21 mouse cellular contexts compared by ENCODE assay signal in genomic region chr1:131286803-131287202, GRCm38 (mm10). TPM values are rescaled to one million over a fixed set of nuclear protein-coding genes. Genes with fewer than 3 reads are reported as not detected.
DNase-seq lines count a peak whose midpoint lies in the region; ATAC-seq and TF ChIP-seq lines count a peak whose summit lies in the region.
"Had no signal": no experiment of that assay in that cellular context is flagged by ENCODE, and none has a peak within 500 bp of the region (broad histone marks: within the 10 kb centered on the region; RNA-seq: fewer than 3 reads in every experiment).

No protein-coding gene starts in this region.

- no peak for TF ChIP-seq CTCF in liver, postnatal 0 days (IDR thresholded peaks at IDR 0.05; ENCODE audit: low read depth)
- no peak for TF ChIP-seq CTCF in midbrain, postnatal 0 days (IDR thresholded peaks at IDR 0.05)

- peak; percentile 28 for DNase-seq in adrenal gland, postnatal 10 days
- no peak for DNase-seq in adrenal gland, postnatal 14 days
- peak; percentile 46 for DNase-seq in liver, postnatal 0 days
- DNase-seq in lung, postnatal 14 days, result peak; percentile 20
- no peak for DNase-seq in midbrain, postnatal 0 days (ENCODE audit: low spot score)
- DNase-seq: cerebellum, adult 9-10 months; gastrocnemius, postnatal 14 days; heart, postnatal 36 days; thymus, adult 2 months had no signal

- H3K36me3 ChIP-seq in liver, postnatal 0 days (replicated peaks; ENCODE audit: insufficient read depth, low read length), result 0 out of 2 replicates have a peak, but pooled peaks cover 3% of the 10 kb centered on the region
- peaks cover 8% of the 10 kb centered on the region for H3K36me3 ChIP-seq in liver, embryonic 12.5 days
- peaks cover 25% of the 10 kb centered on the region for H3K36me3 ChIP-seq in midbrain, postnatal 0 days (ENCODE audit: insufficient read depth, low read length)
- H3K36me3 ChIP-seq in midbrain, embryonic 13.5 days, result peaks cover 17% of the 10 kb centered on the region

- TF ChIP-seq EP300 in liver, postnatal 0 days (IDR thresholded peaks at IDR 0.05; ENCODE audit: low read depth), result no peak

- H3K9ac ChIP-seq in liver, postnatal 0 days (replicated peaks), result no peak overlapping the region
- H3K9ac ChIP-seq in liver, embryonic 12.5 days, result no peak overlapping the region
- H3K9ac ChIP-seq in midbrain, postnatal 0 days (replicated peaks; ENCODE audit: low read length, poor library complexity, severe bottlenecking), result no peak overlapping the region
- H3K9ac ChIP-seq in midbrain, embryonic 13.5 days (replicated peaks), result no peak overlapping the region
- H3K9ac ChIP-seq: forebrain, embryonic 13.5 days; limb, embryonic 13.5 days; midbrain, embryonic 12.5 days; stomach, embryonic 15.5 days had no signal

- H3K4me2 ChIP-seq in liver, postnatal 0 days (ENCODE audit: low read depth, low read length), result no peak overlapping the region
- H3K4me2 ChIP-seq in liver, embryonic 12.5 days, result no peak overlapping the region
- H3K4me2 ChIP-seq in midbrain, postnatal 0 days (ENCODE audit: low read depth, low read length, poor library complexity, severe bottlenecking), result no peak overlapping the region
- no peak overlapping the region for H3K4me2 ChIP-seq in midbrain, embryonic 13.5 days (replicated peaks)
- H3K4me2 ChIP-seq: forebrain, embryonic 13.5 days; limb, embryonic 13.5 days; midbrain, embryonic 12.5 days; stomach, embryonic 15.5 days had no signal

- H3K4me1 ChIP-seq in liver, postnatal 0 days (ENCODE audit: insufficient read depth), result peaks cover 18% of the 10 kb centered on the region
- no peaks in the 10 kb centered on the region for H3K4me1 ChIP-seq in liver, embryonic 12.5 days
- H3K4me1 ChIP-seq in midbrain, postnatal 0 days (ENCODE audit: insufficient read depth, low read length), result no peaks in the 10 kb centered on the region
- H3K4me1 ChIP-seq in midbrain, embryonic 13.5 days (replicated peaks), result 0 out of 2 replicates have a peak, but pooled peaks cover 3% of the 10 kb centered on the region
- H3K4me1 ChIP-seq: forebrain, embryonic 13.5 days; midbrain, embryonic 12.5 days; stomach, embryonic 15.5 days had no signal

- 41% methylated on average over 5 of the region's 5 CpGs for WGBS in liver, postnatal 0 days (ENCODE audit: insufficient replicate concordance)
- WGBS in liver, embryonic 12.5 days (ENCODE audit: insufficient replicate concordance), result 49% methylated on average over 5 of the region's 5 CpGs
- WGBS in midbrain, postnatal 0 days, result 80% methylated on average over 5 of the region's 5 CpGs
- 77% methylated on average over 5 of the region's 5 CpGs for WGBS in midbrain, embryonic 13.5 days

- H3K27me3 ChIP-seq in liver, postnatal 0 days (ENCODE audit: insufficient read depth, low read length), result no peaks in the 10 kb centered on the region
- no peaks in the 10 kb centered on the region for H3K27me3 ChIP-seq in liver, embryonic 12.5 days (replicated peaks)
- no peaks in the 10 kb centered on the region for H3K27me3 ChIP-seq in midbrain, postnatal 0 days (ENCODE audit: insufficient read depth, low read length)
- H3K27me3 ChIP-seq in midbrain, embryonic 13.5 days, result no peaks in the 10 kb centered on the region
- H3K27me3 ChIP-seq: forebrain, embryonic 13.5 days; limb, embryonic 13.5 days; midbrain, embryonic 12.5 days; stomach, embryonic 15.5 days had no signal

- no peaks in the 10 kb centered on the region for H3K9me3 ChIP-seq in liver, postnatal 0 days (ENCODE audit: low read length)
- H3K9me3 ChIP-seq in liver, embryonic 12.5 days (replicated peaks), result no peaks in the 10 kb centered on the region
- no peaks in the 10 kb centered on the region for H3K9me3 ChIP-seq in midbrain, postnatal 0 days (ENCODE audit: low read length)
- no peaks in the 10 kb centered on the region for H3K9me3 ChIP-seq in midbrain, embryonic 13.5 days
- H3K9me3 ChIP-seq: forebrain, embryonic 13.5 days; G1E; limb, embryonic 13.5 days; midbrain, embryonic 12.5 days; stomach, embryonic 15.5 days had no signal

- 0 out of 2 replicates have a peak overlapping the region, but pooled peaks have one; percentile 5 for H3K27ac ChIP-seq in liver, postnatal 0 days (ENCODE audit: low read depth)
- H3K27ac ChIP-seq in liver, embryonic 12.5 days, result no peak overlapping the region
- H3K27ac ChIP-seq in midbrain, postnatal 0 days (ENCODE audit: low read depth, low read length), result no peak overlapping the region; the same call in 1 of the 2 replicates
- H3K27ac ChIP-seq in midbrain, embryonic 13.5 days, result no peak overlapping the region
- H3K27ac ChIP-seq: forebrain, embryonic 13.5 days; kidney, postnatal 0 days; limb, embryonic 13.5 days; midbrain, embryonic 12.5 days; stomach, embryonic 15.5 days had no signal

- H3K4me3 ChIP-seq in liver, postnatal 0 days (ENCODE audit: low read depth, low read length), result no peak overlapping the region
- no peak overlapping the region for H3K4me3 ChIP-seq in liver, embryonic 12.5 days
- no peak overlapping the region for H3K4me3 ChIP-seq in midbrain, postnatal 0 days (ENCODE audit: low read depth, low read length)
- no peak overlapping the region for H3K4me3 ChIP-seq in midbrain, embryonic 13.5 days (replicated peaks)
- H3K4me3 ChIP-seq: erythroblast, embryonic 14.5 days; forebrain, embryonic 13.5 days; limb, embryonic 13.5 days; midbrain, embryonic 12.5 days; stomach, embryonic 15.5 days had no signal

- peak; percentile 46; the same call in 1 of the 2 replicates for ATAC-seq in liver, postnatal 0 days
- ATAC-seq in liver, embryonic 12.5 days, result no peak
- peak; percentile 55 for ATAC-seq in monocyte, adult 5-6 weeks (replicated peaks; ENCODE audit: insufficient number of reproducible peaks, low FRiP score, low TSS enrichment, poor library complexity, severe bottlenecking)
- no peak for ATAC-seq in midbrain, postnatal 0 days (ENCODE audit: low FRiP score)
- no peak for ATAC-seq in midbrain, embryonic 13.5 days
- ATAC-seq: forebrain, embryonic 13.5 days; hindbrain, embryonic 16.5 days; intestine, embryonic 16.5 days had no signal

RNA-seq across cellular contexts. Expression of gene Ikbke, which starts 7.4 kb away (rescaled TPM):
- total RNA-seq in adrenal gland, postnatal 10 days (2021), result 10 to 100 TPM in 1 of 2 experiments, 1 to 10 TPM in 1; 6.9 to 12.0 TPM
- total RNA-seq in adrenal gland, postnatal 14 days (2021), result 10.4 and 19.3 TPM in 2 replicates
- 3.9 and 4.4 TPM in 2 replicates for polyA plus RNA-seq in liver, postnatal 0 days (2015; fragmentation: Nextera tagmentation; extraction: Ambion mirVana)
- 4.5 and 4.8 TPM in 2 replicates for polyA plus RNA-seq in liver, embryonic 12.5 days (2016; fragmentation: Nextera tagmentation; extraction: Ambion mirVana)
- total RNA-seq in monocyte, adult 5-6 weeks (2017), result 8.7 to 31.8 TPM (median 21.0 TPM) in 3 replicates
- total RNA-seq in midbrain, postnatal 0 days (2014; rRNA removed), result 3.9 and 5.3 TPM in 2 replicates
- 0.63 and 0.67 TPM in 2 replicates for polyA plus RNA-seq in midbrain, postnatal 0 days (2015; fragmentation: Nextera tagmentation; extraction: Ambion mirVana)
- polyA plus RNA-seq in midbrain, embryonic 13.5 days (2015; fragmentation: Nextera tagmentation; extraction: Ambion mirVana), result 0.72 and 0.73 TPM in 2 replicates
- polyA plus RNA-seq: erythroblast, embryonic 14.5 days had no signal

RNA-seq across cellular contexts. Expression of gene Rassf5, which starts 41.7 kb away (rescaled TPM):
- total RNA-seq in adrenal gland, postnatal 10 days (2021), result 10 to 100 TPM; 10.6 to 10.8 TPM
- total RNA-seq in adrenal gland, postnatal 14 days (2021), result 9.7 and 18.1 TPM in 2 replicates
- 7.7 and 8.0 TPM in 2 replicates for polyA plus RNA-seq in liver, postnatal 0 days (2015; fragmentation: Nextera tagmentation; extraction: Ambion mirVana)
- polyA plus RNA-seq in liver, embryonic 12.5 days (2016; fragmentation: Nextera tagmentation; extraction: Ambion mirVana), result 3.9 and 4.7 TPM in 2 replicates
- 231 to 259 TPM (median 238 TPM) in 3 replicates for total RNA-seq in monocyte, adult 5-6 weeks (2017)
- 9.0 and 13.5 TPM in 2 replicates for total RNA-seq in midbrain, postnatal 0 days (2014; rRNA removed)
- 4.9 and 5.8 TPM in 2 replicates for polyA plus RNA-seq in midbrain, postnatal 0 days (2015; fragmentation: Nextera tagmentation; extraction: Ambion mirVana)
- polyA plus RNA-seq in midbrain, embryonic 13.5 days (2015; fragmentation: Nextera tagmentation; extraction: Ambion mirVana), result 1.7 and 1.9 TPM in 2 replicates
- polyA plus RNA-seq: erythroblast, embryonic 14.5 days had no signal

Comparison
In these comparisons a context has a peak if more than half of its experiments do, and no peak if none do; other contexts are left out.
1. DNase-seq: peak in adrenal gland, postnatal 10 days (single experiment), liver, postnatal 0 days (single experiment) and lung, postnatal 14 days (single experiment); none in adrenal gland, postnatal 14 days (single experiment) and midbrain, postnatal 0 days (single experiment).
2. ATAC-seq: peak in liver, postnatal 0 days (single experiment) and monocyte, adult 5-6 weeks (single experiment); none in liver, embryonic 12.5 days (single experiment), midbrain, postnatal 0 days (single experiment) and midbrain, embryonic 13.5 days (single experiment).
3. RNA of gene Rassf5, which starts 41.7 kb away (total RNA-seq): 231 to 259 TPM in monocyte, adult 5-6 weeks; 10.6 to 10.8 TPM in adrenal gland, postnatal 10 days, 9.7 to 18.1 TPM in adrenal gland, postnatal 14 days and 9.0 to 13.5 TPM in midbrain, postnatal 0 days; every median in the first group is over 10 times any median in the second.